Mouse (Mus musculus) limb, embryonic 12.5 days (tissue): ENCODE results near the gene Fam3b. TPM values are rescaled to one million over a fixed set of nuclear protein-coding genes. Genes with fewer than 3 reads are reported as not detected.

Source experiments
- ATAC-seq: fragments of 200-750 bp; cut with Nextera tagmentation; 2 replicates; pipeline ENCODE4 v1.8.0; 2017; ENCODE audit warnings: low read depth, moderate TSS enrichment; ENCODE audit not compliant: insufficient number of reproducible peaks, insufficient read depth, low FRiP score, low TSS enrichment
- H3K27ac ChIP-seq: fragments of 300-500 bp; sonication (generic); 2 replicates; pipeline ENCODE4 v1.5.1; 2016; ENCODE audit warnings: mild to moderate bottlenecking, moderate library complexity
- H3K27me3 ChIP-seq: fragments of 300-500 bp; sonication (generic); 2 replicates; pipeline ENCODE4 v1.6.1; 2016; ENCODE audit warnings: mild to moderate bottlenecking, moderate library complexity
- H3K36me3 ChIP-seq: fragments of 300-500 bp; sonication (generic); 2 replicates; pipeline ENCODE4 v1.6.1; 2016; ENCODE audit warnings: mild to moderate bottlenecking, moderate library complexity
- H3K4me1 ChIP-seq: fragments of 300-500 bp; sonication (generic); replicated peaks from 2 replicates; pipeline ENCODE4 v1.6.1; 2016
- H3K4me2 ChIP-seq: fragments of 300-500 bp; sonication (generic); 2 replicates; pipeline ENCODE4 v1.6.1; 2016; ENCODE audit warnings: mild to moderate bottlenecking, moderate library complexity
- H3K4me3 ChIP-seq: fragments of 300-500 bp; sonication (generic); replicated peaks from 2 replicates; pipeline ENCODE4 v1.5.1; 2016; ENCODE audit warnings: mild to moderate bottlenecking
- H3K9ac ChIP-seq: fragments of 300-500 bp; sonication (generic); replicated peaks from 2 replicates; pipeline ENCODE4 v1.6.1; 2016; ENCODE audit warnings: mild to moderate bottlenecking, moderate library complexity
- H3K9me3 ChIP-seq: fragments of 300-500 bp; sonication (generic); 2 replicates; pipeline ENCODE4 v1.6.1; 2016; ENCODE audit warnings: mild to moderate bottlenecking, moderate library complexity
- WGBS: fragments of 180-500 bp; shearing (Covaris S2); methylation state at CpG from one replicate; pipeline ENCODE4 v1.1.7; 2016; 5-methylcytosine and 5-hydroxymethylcytosine counted together
- polyA plus RNA-seq: library from polyadenylated mRNA; unstranded; fragments of >200 nt; fragmentation: Nextera tagmentation; extraction: Ambion mirVana; gene quantifications from 2 replicates; pipeline ENCODE4 v1.2.1, GENCODE M21; 2016

The Fam3b gene
- polyA plus RNA-seq: not detected in 2 replicates

DNA sequence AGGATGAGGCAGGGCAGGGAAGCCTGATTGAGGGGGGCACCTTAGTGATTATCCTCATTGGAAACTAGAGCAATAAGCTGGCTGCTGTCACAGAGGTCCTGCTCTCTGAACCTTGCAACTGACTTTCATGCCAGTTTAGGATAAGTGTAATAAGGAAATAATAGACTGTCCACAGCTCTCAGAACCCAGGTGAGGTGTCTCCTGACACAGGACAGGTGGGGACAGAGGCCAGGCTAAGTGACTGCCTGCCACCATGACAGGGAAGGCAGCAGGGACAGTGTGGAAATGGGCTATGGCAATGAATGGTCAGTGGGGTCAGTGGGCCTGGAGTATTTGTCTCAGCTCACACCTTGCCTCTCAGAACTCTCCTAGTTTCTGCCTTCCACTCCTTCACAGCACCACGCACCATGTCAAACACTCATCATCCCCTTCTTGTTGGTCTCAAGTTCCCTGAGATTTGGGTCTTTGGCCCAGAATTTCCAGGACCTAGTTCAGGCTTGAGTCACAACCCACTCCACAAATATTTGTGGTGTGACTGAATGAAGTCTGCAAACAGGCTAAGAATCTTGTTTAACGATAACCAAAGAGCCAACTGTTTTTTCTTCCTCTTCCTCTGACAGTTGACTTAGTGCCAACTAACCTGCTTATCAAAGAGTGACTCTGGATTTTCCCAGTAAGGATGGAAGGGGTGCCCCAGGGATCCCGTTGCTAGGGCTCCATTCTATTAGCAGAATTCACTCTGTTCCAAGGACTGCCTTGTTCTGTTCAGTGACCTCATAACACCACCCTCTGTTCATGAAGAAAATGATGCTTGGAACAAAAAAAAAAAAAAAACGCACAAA, at the start of gene Fam3b:
TSS of gene Fam3b (minus strand) at position 718 of the 842 bp plus-strand sequence.
- Histone ChIP-seq H3K27ac (no peak within 1 kb of the TSS), H3K4me3 (no peak within 1 kb of the TSS), H3K36me3 (no peaks in the 10 kb centered on the region), H3K9ac (no peak within 1 kb of the TSS), H3K4me2 (no peak within 1 kb of the TSS), H3K27me3 (no peaks in the 10 kb centered on the region), H3K9me3 (no peaks in the 10 kb centered on the region), H3K4me1 (no peaks in the 10 kb centered on the region)
- WGBS: 82% methylated on average over 4 of the region's 4 CpGs
- no peak for ATAC-seq

DNA sequence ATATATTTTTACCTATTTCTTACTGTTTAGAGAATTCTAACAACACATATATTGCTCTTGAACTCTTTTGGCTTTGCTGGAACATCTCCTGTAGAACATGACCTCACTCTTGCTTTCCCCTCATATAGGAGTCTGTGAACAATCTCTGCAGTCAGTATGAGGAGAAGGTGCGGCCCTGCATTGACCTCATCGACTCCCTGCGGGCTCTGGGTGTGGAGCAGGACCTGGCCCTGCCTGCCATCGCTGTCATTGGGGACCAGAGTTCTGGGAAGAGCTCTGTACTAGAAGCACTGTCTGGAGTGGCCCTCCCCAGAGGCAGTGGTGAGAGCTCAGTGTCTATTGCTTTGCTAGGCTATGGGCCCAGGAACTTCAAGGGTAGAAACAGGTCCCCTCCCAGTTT, 29.7 kb upstream of the Fam3b start:
- H3K9ac ChIP-seq: no peak overlapping the region
- H3K4me2 ChIP-seq: no peak overlapping the region
- H3K9me3 ChIP-seq: 0 out of 2 replicates have a peak, but pooled peaks cover 7% of the 10 kb centered on the region
- H3K4me1 ChIP-seq: no peaks in the 10 kb centered on the region
- no peak overlapping the region for H3K4me3 ChIP-seq
- ATAC-seq: no peak
- no peaks in the 10 kb centered on the region for H3K36me3 ChIP-seq
- H3K27me3 ChIP-seq: no peaks in the 10 kb centered on the region
- H3K27ac ChIP-seq: no peak overlapping the region
- 74% methylated on average over 4 of the region's 4 CpGs for WGBS

DNA sequence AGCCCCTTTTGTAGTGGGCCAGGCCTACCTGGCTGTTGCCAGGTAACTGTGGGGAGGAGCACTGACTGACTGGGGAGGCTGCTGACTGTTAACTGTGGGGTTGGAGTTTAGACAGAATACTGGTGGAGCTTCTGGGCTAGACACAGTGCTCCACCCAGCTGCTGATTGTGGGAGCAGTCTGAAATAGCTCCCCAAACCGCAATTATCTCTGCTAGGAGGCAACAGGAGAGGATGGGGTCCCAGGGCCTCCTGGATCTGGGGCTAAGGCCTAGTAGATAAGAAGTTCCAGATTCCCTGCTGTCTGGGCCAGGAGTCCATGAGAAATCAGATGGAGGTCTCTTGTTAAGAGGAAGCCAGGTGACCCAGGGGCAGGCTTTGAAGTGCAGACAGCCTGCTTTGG, 22.2 kb upstream of the Fam3b start:
- 0 out of 2 replicates have a peak, but pooled peaks cover 7% of the 10 kb centered on the region for H3K9me3 ChIP-seq
- H3K4me1 ChIP-seq: peaks cover 27% of the 10 kb centered on the region
- peak overlapping the region; percentile 39; the same call in 1 of the 2 replicates for H3K4me2 ChIP-seq
- WGBS: 71% methylated on average over 1 of the region's 1 CpGs
- H3K27ac ChIP-seq: no peak overlapping the region
- H3K27me3 ChIP-seq: no peaks in the 10 kb centered on the region
- H3K9ac ChIP-seq: no peak overlapping the region
- ATAC-seq: no peak
- H3K36me3 ChIP-seq: no peaks in the 10 kb centered on the region
- no peak overlapping the region for H3K4me3 ChIP-seq

DNA sequence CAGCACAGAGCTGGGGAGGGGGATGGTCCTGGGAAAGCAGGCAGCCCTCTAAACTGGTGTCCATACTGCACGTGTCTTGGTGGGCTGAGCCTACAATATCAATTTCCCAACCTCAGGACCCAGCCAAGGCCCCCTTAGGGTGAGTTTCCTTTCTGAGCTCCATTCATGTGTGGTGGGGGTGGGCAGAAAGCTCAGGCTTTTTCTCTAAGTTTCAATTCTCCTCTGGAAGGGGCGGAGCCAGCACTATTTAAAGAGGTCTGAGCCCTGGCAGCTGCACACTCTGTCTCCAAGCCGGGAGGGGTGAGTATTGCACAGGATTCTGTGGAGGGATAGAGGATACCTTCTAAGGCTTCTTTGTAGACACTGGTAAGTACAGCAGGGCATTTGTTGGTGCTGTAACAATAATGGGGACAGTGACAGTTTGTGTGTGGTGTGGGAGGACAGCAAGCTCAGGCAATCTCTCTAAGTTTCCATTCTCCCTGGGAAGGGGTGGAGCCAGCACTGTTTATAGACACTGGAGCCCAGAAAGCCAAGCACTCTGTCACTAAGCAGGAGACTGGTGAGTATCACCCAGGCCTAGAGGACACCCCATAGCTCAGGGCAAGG, 21.3 kb upstream of the Fam3b start:
- Histone ChIP-seq H3K27me3 (no peaks in the 10 kb centered on the region), H3K36me3 (no peaks in the 10 kb centered on the region), H3K4me1 (peaks cover 27% of the 10 kb centered on the region), H3K4me3 (peak overlapping the region; percentile 10), H3K4me2 (peak overlapping the region; percentile 39), H3K9ac (no peak overlapping the region), H3K9me3 (no peaks in the 10 kb centered on the region), H3K27ac (peak overlapping the region; percentile 80)
- WGBS: 10% methylated on average over 3 of the region's 3 CpGs
- peak; percentile 91 for ATAC-seq

DNA sequence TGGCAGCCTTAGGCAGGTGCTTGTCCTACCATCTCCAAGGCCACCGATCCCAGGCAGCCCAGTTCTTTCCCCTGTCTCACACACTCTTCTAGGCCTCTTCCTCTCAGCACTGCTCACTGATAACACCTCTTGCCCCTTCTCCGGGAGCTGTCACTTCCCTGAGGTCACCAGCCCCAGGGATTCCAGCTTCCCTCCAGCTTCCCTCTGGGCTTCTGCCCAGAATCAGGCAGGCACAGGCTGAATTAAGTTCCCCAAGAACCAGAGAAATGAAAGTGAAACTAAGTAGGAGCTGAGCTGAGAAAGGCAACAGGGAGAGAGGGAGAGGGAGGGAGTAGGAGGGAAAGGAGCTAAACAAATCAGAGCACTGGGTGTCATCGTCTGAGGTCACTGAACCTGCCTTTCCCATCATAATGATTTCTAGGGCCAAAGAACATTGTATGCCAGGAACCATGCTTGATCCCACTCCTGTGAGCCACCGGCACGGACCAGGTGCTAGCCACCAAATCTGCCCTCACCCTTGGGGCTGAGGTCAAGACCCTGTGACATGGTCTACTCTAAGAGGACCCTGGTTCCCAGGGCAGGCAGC, 20.4 kb upstream of the Fam3b start:
- Histone ChIP-seq H3K36me3 (no peaks in the 10 kb centered on the region), H3K4me1 (peaks cover 27% of the 10 kb centered on the region), H3K27ac (peak overlapping the region; percentile 80), H3K9me3 (no peaks in the 10 kb centered on the region), H3K9ac (no peak overlapping the region), H3K4me3 (no peak overlapping the region), H3K4me2 (peak overlapping the region; percentile 39), H3K27me3 (no peaks in the 10 kb centered on the region)
- 44% methylated on average over 5 of the region's 5 CpGs for WGBS
- ATAC-seq: no peak

DNA sequence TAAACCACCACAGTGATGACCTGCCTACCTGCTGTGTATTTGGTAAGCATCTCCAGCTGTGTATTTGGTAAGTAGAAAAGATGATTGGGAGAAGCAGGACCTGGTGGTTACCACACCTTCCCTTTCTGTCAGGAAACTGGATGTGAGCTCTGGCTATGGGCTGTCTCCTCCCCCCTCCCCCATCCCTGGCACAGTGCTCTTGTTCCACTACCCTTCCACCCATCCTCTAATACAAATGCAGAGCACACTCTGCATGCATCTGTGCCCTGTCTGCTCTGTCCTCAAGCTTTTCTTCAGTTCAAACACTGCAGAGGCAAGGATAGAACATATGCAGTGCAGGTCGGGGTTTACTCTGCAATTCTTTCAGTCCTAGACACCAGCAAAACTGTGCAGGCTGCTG, 19.8 kb upstream of the Fam3b start:
- 61% methylated on average over 1 of the region's 1 CpGs for WGBS
- 0 out of 2 replicates have a peak overlapping the region, but pooled peaks have one; percentile 39 for H3K4me2 ChIP-seq
- peaks cover 27% of the 10 kb centered on the region for H3K4me1 ChIP-seq
- no peak for ATAC-seq
- H3K27ac ChIP-seq: peak overlapping the region; percentile 80; the same call in 1 of the 2 replicates
- no peaks in the 10 kb centered on the region for H3K36me3 ChIP-seq
- H3K4me3 ChIP-seq: no peak overlapping the region
- H3K27me3 ChIP-seq: no peaks in the 10 kb centered on the region
- H3K9ac ChIP-seq: no peak overlapping the region
- no peaks in the 10 kb centered on the region for H3K9me3 ChIP-seq

DNA sequence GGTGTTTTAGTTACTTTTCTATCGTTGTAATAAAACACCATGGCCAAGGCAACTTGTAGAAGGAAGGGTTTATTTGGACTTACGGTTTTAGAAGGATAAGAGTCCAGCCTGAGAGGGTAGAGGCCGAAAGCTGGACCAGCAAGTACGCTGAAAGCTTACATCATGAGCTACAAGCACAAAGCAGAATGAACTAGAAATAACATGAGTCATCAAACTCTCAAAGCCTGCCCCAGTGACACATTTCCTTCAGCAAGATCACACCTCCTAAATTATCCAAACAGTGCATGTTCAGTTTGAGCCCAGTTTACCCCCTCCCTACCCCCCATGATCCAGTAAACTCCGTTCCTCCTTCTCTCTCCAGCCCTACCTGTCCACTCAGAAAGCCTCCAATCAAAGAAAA, 19.1 kb upstream of the Fam3b start:
- no peak overlapping the region for H3K4me3 ChIP-seq
- no peak overlapping the region for H3K4me2 ChIP-seq
- no peak for ATAC-seq
- H3K27ac ChIP-seq: no peak overlapping the region
- no peak overlapping the region for H3K9ac ChIP-seq
- H3K36me3 ChIP-seq: no peaks in the 10 kb centered on the region
- H3K4me1 ChIP-seq: peaks cover 27% of the 10 kb centered on the region
- H3K27me3 ChIP-seq: no peaks in the 10 kb centered on the region
- H3K9me3 ChIP-seq: no peaks in the 10 kb centered on the region
- WGBS: 84% methylated on average over 5 of the region's 5 CpGs

DNA sequence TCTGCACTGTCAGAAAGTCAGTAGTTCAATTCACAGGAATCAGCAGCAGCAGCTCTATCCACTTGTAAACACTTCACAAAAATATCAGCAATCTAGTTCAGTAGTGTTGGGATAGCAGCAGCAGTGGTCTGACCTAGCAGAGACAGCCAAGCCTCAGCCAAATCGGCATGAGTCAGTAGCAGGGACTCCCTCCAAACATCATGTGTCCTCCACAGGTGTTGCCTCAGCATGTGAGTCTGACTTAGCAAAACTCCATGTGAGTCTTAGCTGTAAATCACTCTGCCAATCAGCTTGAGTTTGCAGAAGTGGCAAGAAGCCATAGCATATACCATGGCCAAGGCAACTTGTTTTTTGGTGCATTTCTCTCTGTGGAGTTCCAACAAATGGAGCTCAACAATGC, 18.5 kb upstream of the Fam3b start:
- H3K4me3 ChIP-seq: no peak overlapping the region
- ATAC-seq: no peak
- H3K27me3 ChIP-seq: no peaks in the 10 kb centered on the region
- 74% methylated on average over 1 of the region's 1 CpGs for WGBS
- H3K4me2 ChIP-seq: no peak overlapping the region
- no peak overlapping the region for H3K27ac ChIP-seq
- peaks cover 27% of the 10 kb centered on the region for H3K4me1 ChIP-seq
- H3K9me3 ChIP-seq: no peaks in the 10 kb centered on the region
- no peaks in the 10 kb centered on the region for H3K36me3 ChIP-seq
- no peak overlapping the region for H3K9ac ChIP-seq

DNA sequence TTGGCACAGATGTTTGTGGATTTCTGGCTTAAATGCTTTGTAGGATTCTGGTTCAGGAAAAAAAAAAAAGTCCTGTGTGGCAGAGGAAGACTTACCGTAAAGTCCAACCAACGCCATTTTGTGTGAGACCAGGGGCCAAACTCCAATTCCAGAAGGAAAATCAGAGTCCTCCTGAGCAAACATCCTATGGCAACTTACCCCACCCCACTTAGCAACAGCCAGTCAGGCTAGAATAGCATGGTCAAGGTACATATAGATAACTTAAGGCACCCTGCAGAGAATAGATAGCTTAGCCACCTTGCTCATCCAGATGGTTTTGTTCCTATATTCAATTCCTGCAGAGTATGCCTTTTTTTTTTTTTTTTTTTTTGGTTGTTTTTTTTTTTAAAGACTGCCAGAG, 14.6 kb upstream of the Fam3b start:
- H3K4me1 ChIP-seq: no peaks in the 10 kb centered on the region
- WGBS: 93% methylated on average over 2 of the region's 2 CpGs
- H3K27ac ChIP-seq: no peak overlapping the region
- no peaks in the 10 kb centered on the region for H3K27me3 ChIP-seq
- no peak overlapping the region for H3K4me2 ChIP-seq
- no peaks in the 10 kb centered on the region for H3K9me3 ChIP-seq
- H3K9ac ChIP-seq: no peak overlapping the region
- H3K36me3 ChIP-seq: no peaks in the 10 kb centered on the region
- no peak for ATAC-seq
- H3K4me3 ChIP-seq: no peak overlapping the region

DNA sequence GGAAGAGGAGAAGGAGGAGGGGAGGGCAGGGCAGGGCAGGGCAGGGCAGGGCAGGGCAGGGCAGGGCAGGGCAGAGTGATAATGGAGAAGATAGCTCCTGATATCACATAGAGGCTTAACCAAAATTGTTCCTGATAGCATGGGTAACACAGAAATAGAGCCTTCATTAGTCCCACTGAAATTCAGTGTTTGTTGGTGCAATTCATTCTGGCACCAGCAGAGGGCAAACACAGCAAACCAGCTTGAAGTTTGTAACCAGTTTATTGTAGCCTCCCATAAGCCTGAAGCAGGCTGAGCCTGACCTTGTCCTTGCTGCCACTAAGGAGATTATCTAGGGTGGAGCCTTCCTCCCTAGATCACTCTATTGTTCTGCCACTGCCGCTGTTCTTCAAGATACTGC, 8.4 kb upstream of the Fam3b start:
- no peak for ATAC-seq
- no peak overlapping the region for H3K27ac ChIP-seq
- peaks cover 14% of the 10 kb centered on the region; the same call in 1 of the 2 replicates for H3K4me1 ChIP-seq
- no peaks in the 10 kb centered on the region for H3K36me3 ChIP-seq
- H3K4me3 ChIP-seq: no peak overlapping the region
- H3K27me3 ChIP-seq: no peaks in the 10 kb centered on the region
- no peak overlapping the region for H3K9ac ChIP-seq
- no peaks in the 10 kb centered on the region for H3K9me3 ChIP-seq
- 23% methylated on average over 1 of the region's 1 CpGs for WGBS
- H3K4me2 ChIP-seq: no peak overlapping the region

DNA sequence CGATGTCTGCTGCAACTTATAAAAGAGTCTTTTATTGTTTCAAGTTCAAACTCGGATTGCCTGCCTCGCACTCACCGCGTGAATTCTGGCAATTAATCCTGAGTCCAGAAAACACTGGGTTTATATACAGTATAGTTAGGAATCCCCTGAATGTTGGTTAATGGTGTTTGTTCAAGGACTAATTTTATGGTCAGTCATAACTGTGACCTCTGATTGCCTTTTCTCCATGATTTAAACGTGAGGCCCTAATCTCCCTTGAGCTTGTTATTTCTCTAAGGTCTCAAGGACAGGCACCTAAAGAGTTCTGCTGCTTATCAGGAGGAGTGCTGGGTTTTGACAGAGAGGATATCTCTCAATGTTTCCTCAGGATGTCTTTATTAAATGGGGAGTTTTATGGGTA, 7.4 kb upstream of the Fam3b start:
- peaks cover 14% of the 10 kb centered on the region; the same call in 1 of the 2 replicates for H3K4me1 ChIP-seq
- peak overlapping the region; percentile 37; the same call in 1 of the 2 replicates for H3K27ac ChIP-seq
- no peak overlapping the region for H3K9ac ChIP-seq
- H3K4me3 ChIP-seq: no peak overlapping the region
- ATAC-seq: no peak
- 36% methylated on average over 6 of the region's 6 CpGs for WGBS
- no peak overlapping the region for H3K4me2 ChIP-seq
- no peaks in the 10 kb centered on the region for H3K27me3 ChIP-seq
- H3K36me3 ChIP-seq: no peaks in the 10 kb centered on the region
- no peaks in the 10 kb centered on the region for H3K9me3 ChIP-seq
